Mouse (Mus musculus): ENCODE results near the gene Med31.
"Not testable (repeated sequence)": the region's sequence is repeated elsewhere in the genome, so short reads cannot be mapped to it uniquely, and the experiment has no call there.

- TF ChIP-seq CTCF, EP300 (IDR thresholded peaks at IDR 0.05): not testable (repeated sequence)
These were observed 43.5 kb downstream of the Med31 start for GRCm38 (mm10) chr11:72171906-72172305.
